Mouse (Mus musculus) G1E (cell line): ENCODE data around the gene Ankdd1b.

Source experiments
- CTCF ChIP-seq: IDR thresholded peaks from 2 replicates; pipeline ENCODE4 v1.5.1; 2012; ENCODE audit warnings: low read depth, low read length, inconsistent platforms, mixed read lengths
- GATA1 ChIP-seq: IDR thresholded peaks from 2 replicates; pipeline ENCODE4 v1.6.1; 2012; ENCODE audit warnings: borderline replicate concordance, low read length, inconsistent platforms, mixed read lengths
- GATA2 ChIP-seq: IDR thresholded peaks from 2 replicates; pipeline ENCODE4 v1.6.1; 2012; ENCODE audit warnings: low read depth, low read length, inconsistent platforms, borderline replicate concordance
- POLR2AphosphoS5 ChIP-seq: IDR thresholded peaks from 2 replicates; pipeline ENCODE4 v1.6.1; 2012; ENCODE audit warnings: low read depth, low read length, inconsistent platforms; ENCODE audit not compliant: insufficient replicate concordance
- TAL1 ChIP-seq: conservative IDR thresholded peaks from 2 replicates; pipeline ENCODE4 v1.6.1; 2012; ENCODE audit warnings: low read depth, low read length, inconsistent platforms, mixed read lengths

GRCm38 (mm10) chr13:96487230-96487629 lies 16.2 kb upstream of the Ankdd1b start:
- TF ChIP-seq CTCF (no peak), GATA1 (no peak), TAL1 (no peak), POLR2AphosphoS5 (no peak), GATA2 (no peak)
